Mouse (Mus musculus): Measurements from ENCODE around the gene Ccdc6.
"Not testable (repeated sequence)": the region's sequence is repeated elsewhere in the genome, so short reads cannot be mapped to it uniquely, and the experiment has no call there.

GRCm38 (mm10) chr10:70222231-70222630 is 125.3 kb downstream of the Ccdc6 start:
- TF ChIP-seq POLR2A (IDR thresholded peaks at IDR 0.05; ENCODE audit: control insufficient read depth, low read depth, low read length); CTCF (IDR thresholded peaks at IDR 0.05; ENCODE audit: control insufficient read depth, insufficient read depth, insufficient replicate concordance, low read depth, low read length): not testable (repeated sequence)
